In genomic region chr1:40879051-40879450, GRCm38 (mm10) we compare ENCODE assay signal across 8 mouse cellular contexts.
DNase-seq lines count a peak whose midpoint lies in the region; ATAC-seq and TF ChIP-seq lines count a peak whose summit lies in the region.

No protein-coding gene starts in this region.

- no peak for ATAC-seq in intestine, embryonic 14.5 days (replicated peaks; ENCODE audit: low FRiP score, low TSS enrichment, low read depth)
- ATAC-seq in intestine, embryonic 16.5 days, result no peak
- ATAC-seq in G1E (ENCODE audit: extremely low read depth, insufficient number of reproducible peaks, low FRiP score, poor library complexity, severe bottlenecking), result no peak
- no peak for ATAC-seq in neural tube, embryonic 11.5 days (ENCODE audit: insufficient read depth, low FRiP score, low TSS enrichment)
- no peak for ATAC-seq in megakaryocyte, adult 5-6 weeks (ENCODE audit: poor library complexity, severe bottlenecking)

- no peaks in the 10 kb centered on the region for H3K9me3 ChIP-seq in intestine, embryonic 14.5 days (ENCODE audit: control insufficient read depth, low read length)
- H3K9me3 ChIP-seq in intestine, embryonic 16.5 days (ENCODE audit: control insufficient read depth, low read length), result no peaks in the 10 kb centered on the region
- no peaks in the 10 kb centered on the region for H3K9me3 ChIP-seq in G1E (replicated peaks)
- H3K9me3 ChIP-seq in neural tube, embryonic 11.5 days (ENCODE audit: control insufficient read depth, low read length), result no peaks in the 10 kb centered on the region

- TF ChIP-seq CTCF in G1E (IDR thresholded peaks at IDR 0.05; ENCODE audit: low read depth, low read length), result peak; percentile 28; the same call in 1 of the 2 replicates

- peak; percentile 81 for DNase-seq in intestine, embryonic 14.5 days (ENCODE audit: low spot score)
- no peak for DNase-seq in G1E (ENCODE audit: low spot score)
- peak; percentile 14 for DNase-seq in cerebellum, adult 8-10 months
- peak; percentile 73 to 85 for DNase-seq in frontal cortex, postnatal 25 days (ENCODE audit: low spot score in 2 of 2)
- DNase-seq in layer of hippocampus, adult 9-11 months, result peak; percentile 63
- peak; percentile 74 for DNase-seq in neural tube, embryonic 11.5 days (ENCODE audit: low spot score)

- H3K4me3 ChIP-seq in intestine, embryonic 14.5 days (ENCODE audit: low read depth, low read length), result no peak overlapping the region
- H3K4me3 ChIP-seq in intestine, embryonic 16.5 days (ENCODE audit: low read length), result no peak overlapping the region
- H3K4me3 ChIP-seq in G1E (ENCODE audit: low read depth, low read length), result no peak overlapping the region
- no peak overlapping the region for H3K4me3 ChIP-seq in neural tube, embryonic 11.5 days (ENCODE audit: low read depth, low read length)

- no peaks in the 10 kb centered on the region for H3K36me3 ChIP-seq in intestine, embryonic 14.5 days (ENCODE audit: control insufficient read depth, insufficient read depth, low read length)
- no peaks in the 10 kb centered on the region for H3K36me3 ChIP-seq in intestine, embryonic 16.5 days (ENCODE audit: control insufficient read depth, insufficient read depth, low read length)
- no peaks in the 10 kb centered on the region for H3K36me3 ChIP-seq in G1E (replicated peaks)
- no peaks in the 10 kb centered on the region for H3K36me3 ChIP-seq in neural tube, embryonic 11.5 days (ENCODE audit: control insufficient read depth, insufficient read depth, low read length)

- no peak overlapping the region for H3K4me2 ChIP-seq in intestine, embryonic 14.5 days (ENCODE audit: low read length)
- H3K4me2 ChIP-seq in intestine, embryonic 16.5 days (ENCODE audit: low read depth, low read length), result no peak overlapping the region
- no peak overlapping the region for H3K4me2 ChIP-seq in neural tube, embryonic 11.5 days (ENCODE audit: low read depth)

- no peak overlapping the region for H3K9ac ChIP-seq in intestine, embryonic 14.5 days (ENCODE audit: low read length)
- H3K9ac ChIP-seq in intestine, embryonic 16.5 days (ENCODE audit: low read depth, low read length), result no peak overlapping the region
- no peak overlapping the region for H3K9ac ChIP-seq in neural tube, embryonic 11.5 days (ENCODE audit: low read length)

- no peak overlapping the region for H3K27ac ChIP-seq in intestine, embryonic 14.5 days (ENCODE audit: low read depth)
- H3K27ac ChIP-seq in intestine, embryonic 16.5 days (ENCODE audit: low read length), result no peak overlapping the region
- no peak overlapping the region for H3K27ac ChIP-seq in neural tube, embryonic 11.5 days (ENCODE audit: low read depth, low read length)

- peaks cover 4% of the 10 kb centered on the region for H3K4me1 ChIP-seq in intestine, embryonic 14.5 days (replicated peaks; ENCODE audit: control insufficient read depth, insufficient read depth, low read length)
- H3K4me1 ChIP-seq in intestine, embryonic 16.5 days (ENCODE audit: control insufficient read depth, insufficient read depth, low read length), result 0 out of 2 replicates have a peak, but pooled peaks cover 4% of the 10 kb centered on the region
- H3K4me1 ChIP-seq in G1E (ENCODE audit: insufficient read depth, low read depth, low read length), result no peaks in the 10 kb centered on the region
- H3K4me1 ChIP-seq in neural tube, embryonic 11.5 days (ENCODE audit: control insufficient read depth, insufficient read depth, low read length), result no peaks in the 10 kb centered on the region

- no peaks in the 10 kb centered on the region for H3K27me3 ChIP-seq in intestine, embryonic 14.5 days (replicated peaks; ENCODE audit: control insufficient read depth, insufficient read depth, low read length)
- H3K27me3 ChIP-seq in intestine, embryonic 16.5 days (replicated peaks; ENCODE audit: control insufficient read depth, insufficient read depth, low read length), result no peaks in the 10 kb centered on the region
- no peaks in the 10 kb centered on the region for H3K27me3 ChIP-seq in G1E (ENCODE audit: insufficient read depth, low read length)
- H3K27me3 ChIP-seq in neural tube, embryonic 11.5 days (ENCODE audit: control insufficient read depth, insufficient read depth, low read length), result no peaks in the 10 kb centered on the region

- WGBS in intestine, embryonic 14.5 days, result 17% methylated on average over 9 of the region's 9 CpGs
- WGBS in intestine, embryonic 16.5 days, result 16% methylated on average over 9 of the region's 9 CpGs
- WGBS in neural tube, embryonic 11.5 days, result 26% methylated on average over 9 of the region's 9 CpGs
